Mouse (Mus musculus) gastrocnemius, postnatal 10 days (tissue): Measurements from ENCODE around the gene Trabd2b. TPM values are rescaled to one million over a fixed set of nuclear protein-coding genes. Genes with fewer than 3 reads are reported as not detected.

Experiments
- DNase-seq: peaks from one replicate; pipeline ENCODE4 v3.0.0; 2021; ENCODE audit warnings: mixed read lengths
- total RNA-seq, 2 experiments: library from RNA; stranded (reverse); gene quantifications; 2 replicates each; pipeline ENCODE4 v1.2.3; 2021

Gene Trabd2b
- total RNA-seq, 2 experiments from 2014 or later, result 2.7 to 2.8 TPM

DNA sequence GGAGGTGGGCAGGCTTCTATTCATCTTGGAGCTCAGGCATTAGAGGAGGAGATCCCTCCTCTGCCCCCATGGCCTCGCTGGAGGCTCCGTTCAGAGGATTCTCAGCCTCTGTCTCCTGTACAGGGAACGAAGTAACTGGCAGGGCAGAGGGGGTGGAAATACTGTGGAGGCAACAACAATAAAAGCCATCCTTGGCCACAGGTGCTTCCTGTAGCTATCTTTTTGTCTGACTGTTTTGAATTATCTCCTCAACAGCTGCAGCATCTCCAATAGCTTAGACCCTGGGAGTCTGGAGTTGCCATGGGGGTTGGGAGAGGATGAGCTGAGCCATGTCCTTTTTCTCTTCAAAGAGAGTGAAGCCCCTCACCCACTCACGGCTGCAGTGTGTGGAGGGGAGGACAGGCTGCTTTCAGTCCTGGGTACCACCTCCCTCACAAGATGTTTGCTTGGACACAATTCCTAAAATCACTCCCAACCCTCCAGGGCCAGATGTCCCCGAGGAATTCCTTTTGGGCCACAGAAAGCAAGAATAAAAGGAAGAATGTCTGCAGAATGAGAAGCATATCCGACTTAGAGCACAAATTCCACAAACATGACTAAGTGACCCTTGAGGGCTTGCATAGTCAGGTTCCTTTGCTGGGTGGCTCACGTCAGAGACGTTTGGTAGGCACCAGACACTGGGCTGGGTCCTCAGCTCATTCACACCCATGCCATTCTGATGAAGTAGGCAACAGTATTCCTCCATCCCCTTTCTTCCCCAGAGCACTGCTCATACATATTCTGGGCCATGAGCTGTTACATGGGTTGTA lies 194.9 kb downstream of the Trabd2b start:
- DNase-seq, result no peak

DNA sequence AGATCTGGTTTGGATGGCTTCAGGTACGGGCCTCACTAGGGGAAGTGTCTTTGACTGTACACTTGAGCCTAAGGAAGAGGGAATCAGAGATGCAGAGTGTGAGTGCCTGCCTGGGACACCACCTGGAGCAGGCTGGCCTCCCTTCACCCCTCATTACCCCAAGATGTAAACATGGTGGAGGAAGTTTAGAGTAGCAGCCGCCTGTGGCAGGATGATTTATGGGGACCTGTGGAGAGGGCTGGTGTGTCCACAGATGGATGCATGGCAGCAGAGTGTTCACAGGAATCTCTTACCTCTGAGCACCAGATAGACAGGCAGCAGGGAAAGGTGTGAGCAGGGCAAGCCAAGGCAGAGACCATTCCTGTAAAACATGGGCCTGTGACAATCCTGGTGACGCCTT lies 199.1 kb downstream of the Trabd2b start:
- DNase-seq, result no peak

DNA sequence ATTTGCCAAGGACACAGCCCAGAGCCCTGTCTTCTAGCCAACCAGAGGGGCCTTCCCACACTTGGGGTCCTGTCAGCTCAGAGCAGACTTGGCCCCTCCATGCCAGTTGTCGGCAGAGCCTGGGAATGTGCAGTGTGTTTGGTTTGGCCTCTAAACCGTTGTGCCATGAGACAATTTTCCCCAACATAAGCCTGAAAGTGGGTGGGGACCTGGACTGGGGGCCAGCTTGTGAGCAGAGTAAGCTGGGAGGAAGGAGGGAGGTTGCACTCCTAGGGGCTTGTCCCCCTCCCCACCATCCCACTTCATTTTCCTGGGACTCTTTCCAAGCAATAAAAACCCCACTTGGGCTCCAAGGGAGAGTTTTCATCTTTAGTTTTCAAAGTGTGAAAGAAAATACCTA lies 201.3 kb downstream of the Trabd2b start:
- DNase-seq, result no peak

DNA sequence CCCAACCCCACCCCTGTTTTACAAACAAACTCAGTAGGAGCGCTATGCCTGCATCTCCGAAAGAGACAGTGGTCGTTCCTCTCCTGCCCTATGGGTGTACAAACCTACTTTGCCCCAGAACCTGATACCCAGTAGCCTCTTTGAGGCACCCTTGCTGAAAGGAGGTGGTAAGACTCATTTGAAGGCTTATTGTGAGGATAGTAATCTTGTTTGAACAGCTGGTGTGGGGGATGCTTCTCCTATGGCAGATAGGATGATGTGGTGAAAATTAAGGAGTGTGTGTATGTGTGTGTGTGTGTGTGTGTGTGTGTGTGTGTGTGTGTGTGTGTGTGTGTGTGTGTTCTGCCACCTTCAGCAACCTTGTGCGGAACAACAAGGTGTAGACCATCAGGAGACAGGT lies 202.8 kb downstream of the Trabd2b start:
- DNase-seq, result no peak

DNA sequence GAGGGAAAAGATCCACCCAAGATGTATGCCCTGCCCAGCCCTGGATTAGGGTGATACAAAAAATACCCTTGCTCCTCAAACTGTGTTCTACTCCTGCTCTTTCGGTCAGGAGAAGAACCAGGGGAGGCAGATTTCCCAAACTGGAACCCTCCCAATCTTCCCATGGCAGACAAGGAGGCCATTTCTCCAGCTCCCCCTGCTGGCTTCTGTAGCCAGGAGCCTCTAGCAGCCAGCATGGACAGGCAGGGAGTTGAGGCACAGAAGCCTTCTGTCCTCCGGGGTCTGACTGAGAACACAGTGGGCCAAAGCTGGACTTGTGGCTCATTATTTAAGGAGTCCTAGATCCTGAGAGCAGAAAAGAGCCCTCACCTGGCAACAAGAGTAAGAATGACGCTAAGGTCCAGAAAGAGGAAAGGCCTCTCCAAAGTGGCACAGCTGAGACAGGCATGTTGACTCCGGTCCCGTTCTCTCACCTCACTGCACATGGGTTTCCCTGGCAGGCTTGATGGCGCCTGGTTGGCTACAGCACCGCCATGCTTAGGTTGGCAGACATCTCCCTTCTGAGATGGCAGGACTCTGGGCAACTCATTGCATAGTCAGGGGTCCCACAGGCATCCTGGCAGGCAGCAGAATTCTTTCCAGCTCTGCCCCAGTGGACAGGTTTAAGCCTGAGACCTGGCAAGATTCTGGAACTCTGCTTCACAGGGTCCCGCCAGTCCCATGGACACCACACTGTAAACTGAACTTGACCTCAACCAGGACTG lies 204.8 kb downstream of the Trabd2b start:
- peak; percentile 25 for DNase-seq

DNA sequence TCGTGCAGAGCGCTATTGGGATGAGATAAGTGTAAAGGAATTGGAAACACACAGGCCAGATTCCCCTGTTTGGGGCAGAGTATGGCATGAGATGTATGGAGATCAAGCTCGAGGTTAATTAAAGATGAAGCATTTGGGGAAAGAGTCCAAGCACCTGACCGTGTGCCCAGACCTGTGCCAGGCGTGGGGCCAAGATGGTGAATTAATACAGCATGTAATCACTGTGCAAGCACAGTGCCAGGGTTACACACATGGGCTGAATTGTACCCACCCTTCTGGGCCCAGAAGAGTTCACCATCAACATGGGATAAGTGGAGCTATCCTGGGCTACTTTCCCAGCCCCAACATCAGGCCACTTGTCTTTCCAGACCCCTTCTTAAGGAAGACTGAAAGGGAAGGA lies 205.5 kb downstream of the Trabd2b start:
- DNase-seq, result no peak

DNA sequence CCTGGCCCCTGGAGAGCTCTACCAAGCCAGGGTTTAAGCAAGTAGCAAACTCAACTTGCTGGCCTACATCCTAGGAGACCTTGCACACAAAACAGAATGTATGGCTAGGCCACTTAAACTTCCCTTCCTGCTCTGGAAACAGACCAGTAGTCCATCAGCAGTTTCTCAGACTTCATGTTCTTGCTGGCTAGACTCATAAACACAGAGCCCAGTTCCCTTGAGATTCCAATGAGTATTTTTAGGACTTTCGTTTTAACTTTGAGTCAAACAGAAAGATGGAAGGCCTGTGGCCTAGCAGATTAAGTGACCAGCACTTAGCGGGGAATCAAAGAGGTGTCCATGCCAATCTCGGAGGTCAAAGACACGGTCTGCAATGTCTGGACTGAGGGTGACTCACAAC lies 206.3 kb downstream of the Trabd2b start:
- DNase-seq, result no peak

DNA sequence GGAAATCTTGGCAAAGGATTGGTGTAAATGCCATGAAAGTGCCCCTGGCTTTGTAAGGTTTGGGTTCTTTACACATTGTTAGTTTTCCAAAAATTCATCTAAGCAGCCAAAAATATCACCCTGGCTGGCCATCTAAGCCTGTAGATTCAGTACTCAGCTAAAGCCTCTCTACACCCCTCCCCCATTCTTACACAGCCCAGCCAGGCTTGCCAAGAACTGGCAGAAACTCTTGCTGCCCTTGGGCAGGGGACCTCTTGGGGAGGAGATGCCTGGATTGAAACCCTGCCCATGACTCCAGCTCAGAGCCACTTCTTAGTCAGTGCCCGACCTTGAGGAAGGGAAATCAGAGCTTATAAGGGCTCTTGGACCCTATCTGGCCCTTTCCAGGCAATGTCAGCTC lies 207.6 kb downstream of the Trabd2b start:
- no peak for DNase-seq

DNA sequence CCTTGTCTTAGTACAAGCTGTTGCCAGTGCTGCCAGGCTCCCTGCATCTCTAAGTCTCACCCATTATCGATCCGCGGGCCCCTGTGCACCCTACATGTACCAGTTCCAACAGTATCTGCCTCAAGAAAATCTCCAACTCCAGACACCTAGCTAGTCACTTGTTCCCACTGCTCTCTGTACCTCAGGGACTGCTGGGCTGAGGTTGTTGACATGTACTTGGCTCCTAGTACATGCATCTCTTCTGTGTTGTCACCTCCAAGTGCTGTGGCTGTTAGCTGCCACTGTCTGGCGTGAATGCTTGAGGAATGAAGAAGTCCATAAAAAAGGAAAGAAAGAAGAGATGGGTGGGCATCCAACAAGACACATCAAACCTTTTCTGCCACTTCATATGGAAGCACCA lies 209.2 kb downstream of the Trabd2b start:
- no peak for DNase-seq

DNA sequence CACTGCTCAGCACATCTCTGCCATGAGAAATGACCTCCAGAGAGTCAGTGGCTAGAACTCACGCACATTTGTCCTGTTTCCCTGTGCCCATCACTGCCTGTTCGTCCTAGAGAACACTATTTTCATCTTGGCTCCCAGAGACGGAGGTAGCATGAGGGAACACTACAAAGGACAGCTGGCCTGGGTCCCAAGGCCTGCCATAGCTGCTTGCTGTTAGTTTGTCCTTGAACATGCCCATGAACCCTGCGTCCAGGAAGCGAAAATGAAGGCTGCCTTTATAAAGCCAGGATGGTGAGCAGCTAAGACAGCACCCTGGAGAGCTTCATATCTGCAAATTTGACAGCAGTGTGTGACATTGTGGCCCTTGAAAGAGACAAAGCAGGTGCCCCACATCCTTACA lies 216.4 kb downstream of the Trabd2b start:
- DNase-seq, result no peak

DNA sequence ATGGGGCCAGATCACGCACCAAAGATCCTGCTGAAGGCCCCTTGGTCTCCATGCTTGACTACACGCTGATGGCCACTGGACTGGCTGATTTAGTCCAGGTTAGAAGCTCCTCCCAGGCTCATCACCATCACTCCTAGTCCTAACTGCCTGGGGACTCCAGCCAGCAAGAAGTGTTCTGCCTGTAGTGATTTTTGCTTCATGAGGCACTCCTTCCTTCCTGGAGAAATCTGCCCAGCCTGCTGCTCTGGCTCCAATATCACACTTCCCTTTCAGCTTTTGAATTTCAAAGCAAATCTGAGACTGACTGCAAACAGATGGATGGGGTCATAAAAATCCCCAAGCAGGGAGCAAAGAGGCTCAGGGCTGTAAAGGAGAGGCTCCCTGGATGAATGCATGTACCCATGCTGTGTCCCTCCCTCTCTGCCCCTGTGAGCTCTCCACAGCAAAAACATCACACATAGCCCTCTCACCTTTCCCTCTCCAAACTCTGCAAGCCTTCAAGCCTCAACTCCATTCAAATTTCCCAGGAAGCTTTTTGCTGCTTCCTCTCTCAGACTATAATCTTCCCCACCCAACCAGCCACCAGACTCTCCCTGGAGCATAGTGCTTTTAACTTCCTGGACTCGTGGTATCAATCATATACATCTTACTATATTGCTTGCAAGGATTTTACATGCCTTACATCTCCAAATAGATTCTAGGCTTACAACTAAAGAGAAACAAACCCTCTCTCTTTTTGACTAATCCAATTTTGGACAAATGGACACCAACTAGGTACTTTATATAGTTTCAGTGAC lies 217.8 kb downstream of the Trabd2b start:
- no peak for DNase-seq

DNA sequence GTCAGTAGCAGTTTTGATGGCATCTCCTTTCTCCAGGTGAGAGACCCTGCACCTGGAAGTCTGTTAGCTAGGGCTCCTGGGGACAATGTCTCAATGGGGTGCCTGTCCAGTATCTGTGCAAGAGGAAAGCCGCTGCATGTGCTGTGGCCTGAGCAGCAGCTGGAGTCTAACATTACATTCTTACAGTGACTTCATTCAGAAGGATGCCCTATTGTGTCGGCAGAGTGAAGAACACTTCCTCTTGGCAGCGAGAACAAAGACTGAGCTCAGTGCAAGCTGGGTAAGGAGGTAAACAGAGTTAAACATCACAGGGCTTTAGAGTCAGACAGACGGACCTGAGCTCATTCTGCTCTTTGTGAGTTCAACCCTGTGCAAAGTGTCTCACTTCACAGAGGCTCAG lies 218.8 kb downstream of the Trabd2b start:
- DNase-seq, result no peak

DNA sequence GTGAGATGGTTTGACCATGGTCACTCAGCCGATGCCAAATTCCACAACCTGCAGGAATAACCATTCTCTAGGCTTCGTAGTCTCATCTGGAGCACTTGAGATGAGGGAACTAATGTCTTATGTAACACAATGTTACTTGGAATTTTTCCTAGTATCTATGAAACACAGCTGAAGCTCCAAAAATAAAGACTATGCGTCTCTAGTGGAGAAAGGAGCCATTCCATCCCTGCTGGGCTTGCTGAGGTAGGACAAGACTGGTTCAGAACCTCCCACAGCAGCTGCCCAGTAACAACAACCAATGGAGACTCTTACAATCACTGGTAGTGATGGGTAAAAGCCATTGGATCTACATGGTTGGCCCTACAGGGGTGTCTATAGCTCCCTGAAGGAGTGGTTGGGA lies 219.4 kb downstream of the Trabd2b start:
- no peak for DNase-seq

DNA sequence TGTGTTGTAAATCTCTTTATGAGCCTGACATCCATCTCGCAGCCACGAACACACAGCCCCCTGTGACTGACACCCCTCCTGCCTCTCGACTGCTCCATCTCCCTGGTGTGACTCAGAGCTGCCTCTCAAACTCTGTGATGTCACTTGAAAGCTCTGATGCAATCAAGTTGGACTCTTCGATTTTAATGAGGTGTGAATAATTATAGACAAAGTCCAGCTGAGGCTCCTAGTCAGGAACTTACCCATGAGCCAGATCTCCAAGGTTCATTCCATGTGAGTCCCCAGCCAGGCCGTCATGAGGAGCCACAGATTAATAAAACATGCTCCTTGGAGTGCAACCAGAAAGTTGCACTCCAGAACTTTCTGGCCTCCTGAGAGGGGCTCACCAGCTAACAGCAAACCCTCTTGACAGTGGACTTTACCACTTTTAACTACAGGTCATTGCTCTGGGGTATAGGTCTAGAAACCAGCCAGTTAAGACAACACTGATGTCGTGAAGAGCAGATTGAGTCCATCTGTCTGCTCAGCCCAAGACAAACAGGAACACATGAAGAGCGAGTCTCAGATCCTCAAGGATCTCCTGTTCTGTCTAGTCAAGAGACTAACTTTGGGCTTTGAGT lies 221.3 kb downstream of the Trabd2b start:
- DNase-seq, result no peak

DNA sequence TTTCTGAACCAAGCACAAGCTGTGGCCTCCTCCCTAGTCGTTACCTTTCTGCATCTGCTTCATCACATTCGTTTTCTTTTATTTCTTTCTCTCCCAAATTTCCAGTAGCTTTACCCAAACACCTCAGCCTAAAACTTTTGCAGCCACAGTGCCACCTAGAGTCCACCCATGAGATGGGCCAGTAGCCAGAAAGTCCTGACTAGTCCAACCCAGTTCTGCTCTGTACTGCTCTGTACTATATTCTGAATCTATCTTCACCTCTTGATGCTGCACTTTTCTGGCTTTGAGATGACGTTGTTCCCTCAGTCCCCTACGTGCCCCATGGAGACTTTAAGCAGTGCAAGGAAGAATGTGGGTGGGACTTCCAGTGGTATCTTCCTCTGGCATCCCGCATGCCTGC lies 229.4 kb downstream of the Trabd2b start:
- DNase-seq, result peak; percentile 75

DNA sequence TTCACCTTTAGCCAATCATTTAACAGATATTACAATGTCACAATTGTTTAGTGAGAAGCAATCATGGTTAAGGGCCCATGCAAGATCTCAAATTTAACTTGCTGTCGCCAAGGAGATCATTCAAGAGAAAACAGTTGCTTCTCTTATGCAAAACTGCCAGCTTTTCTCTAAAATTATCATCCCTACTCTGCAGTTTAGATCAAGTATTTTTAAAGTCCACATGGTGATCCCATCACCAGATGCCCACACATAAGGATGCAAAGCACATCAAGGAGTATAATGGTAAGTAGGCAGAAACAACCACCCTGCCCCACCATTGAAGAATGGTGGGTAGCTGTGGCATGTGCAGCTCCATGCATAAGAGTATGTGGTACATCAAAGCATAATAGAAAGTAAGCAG lies 229.8 kb downstream of the Trabd2b start:
- DNase-seq, result no peak

DNA sequence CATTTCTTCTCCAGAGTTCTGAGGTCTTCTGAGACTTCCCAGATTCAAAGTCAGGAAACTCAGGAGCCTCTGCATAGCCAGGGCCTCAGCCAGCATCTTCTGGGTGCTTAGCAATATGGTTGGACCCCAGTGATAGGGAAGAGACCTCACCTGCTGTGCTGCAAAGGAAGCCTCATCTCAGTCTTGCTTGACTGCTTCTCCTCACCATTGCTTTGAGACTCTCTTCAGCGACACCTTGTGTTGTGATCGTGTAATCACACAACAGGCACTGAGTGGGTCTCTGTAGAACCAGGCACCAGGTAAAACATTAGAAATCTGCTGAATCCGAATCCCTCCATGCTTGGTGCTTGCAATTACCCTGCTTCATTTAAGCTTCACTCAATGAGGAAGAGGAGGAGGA lies 230.6 kb downstream of the Trabd2b start:
- no peak for DNase-seq

DNA sequence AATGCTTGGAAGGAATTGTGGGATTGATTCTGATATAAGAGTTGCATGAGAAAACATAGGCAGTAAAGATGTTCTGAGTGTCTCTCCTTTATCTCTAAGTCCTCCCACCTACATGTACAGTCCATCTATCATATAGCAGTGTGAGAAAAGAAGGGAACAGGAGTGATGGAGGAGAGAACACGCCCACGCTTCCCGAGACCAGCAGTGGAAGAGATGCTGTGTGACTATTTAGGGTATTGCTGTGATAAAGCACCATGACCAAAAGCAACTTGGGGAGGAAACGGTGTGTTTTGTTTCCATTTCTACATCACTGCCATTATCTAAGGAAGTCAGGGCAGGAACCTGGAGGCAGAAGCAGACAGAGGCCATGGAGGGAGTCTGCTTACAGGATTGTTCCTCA lies 235.9 kb downstream of the Trabd2b start:
- no peak for DNase-seq

DNA sequence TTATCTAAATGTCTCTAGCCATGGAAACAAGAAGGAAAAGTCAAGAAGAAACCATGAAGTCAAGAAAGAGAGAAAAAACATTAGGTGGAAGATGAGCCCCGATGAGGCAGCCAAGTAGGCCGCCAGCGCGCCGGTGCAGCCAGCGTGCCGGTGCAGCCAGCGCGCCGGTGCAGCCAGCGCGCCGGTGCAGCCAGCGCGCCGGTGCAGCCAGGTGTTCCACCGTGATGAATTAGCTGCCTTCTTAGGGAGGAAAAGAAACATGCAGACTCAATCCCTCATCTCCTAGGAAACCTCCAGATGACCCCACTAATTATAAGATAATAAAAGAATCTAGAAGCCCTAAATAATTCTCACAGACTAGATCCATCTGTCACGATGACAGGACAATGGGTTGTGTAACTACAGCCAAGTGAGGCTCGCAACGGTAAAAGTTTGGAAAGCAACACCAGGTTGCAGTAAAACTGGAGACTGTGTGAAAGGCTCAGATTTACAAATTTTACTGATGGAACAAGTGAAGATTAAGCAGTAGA lies 237.2 kb downstream of the Trabd2b start:
- DNase-seq, result no peak

DNA sequence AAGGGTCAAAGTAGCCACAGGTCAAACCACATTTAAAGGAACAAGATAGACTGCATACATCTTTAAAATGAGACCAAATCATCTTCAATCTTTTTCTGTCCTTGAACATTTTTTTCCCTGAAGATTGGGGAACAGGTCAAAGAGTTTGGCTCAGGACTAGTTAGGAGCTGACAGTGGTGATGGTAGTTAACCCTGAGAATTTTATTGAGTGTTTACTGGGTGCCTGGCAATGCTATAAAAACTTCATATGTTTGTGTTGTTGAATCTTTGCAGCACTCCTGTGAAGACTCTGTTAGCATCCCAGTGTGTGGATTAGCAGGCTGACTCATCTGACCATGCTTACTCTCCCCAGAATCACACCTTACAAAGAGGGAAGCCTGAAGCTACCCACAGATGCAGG lies 238.8 kb downstream of the Trabd2b start:
- DNase-seq, result no peak

DNA sequence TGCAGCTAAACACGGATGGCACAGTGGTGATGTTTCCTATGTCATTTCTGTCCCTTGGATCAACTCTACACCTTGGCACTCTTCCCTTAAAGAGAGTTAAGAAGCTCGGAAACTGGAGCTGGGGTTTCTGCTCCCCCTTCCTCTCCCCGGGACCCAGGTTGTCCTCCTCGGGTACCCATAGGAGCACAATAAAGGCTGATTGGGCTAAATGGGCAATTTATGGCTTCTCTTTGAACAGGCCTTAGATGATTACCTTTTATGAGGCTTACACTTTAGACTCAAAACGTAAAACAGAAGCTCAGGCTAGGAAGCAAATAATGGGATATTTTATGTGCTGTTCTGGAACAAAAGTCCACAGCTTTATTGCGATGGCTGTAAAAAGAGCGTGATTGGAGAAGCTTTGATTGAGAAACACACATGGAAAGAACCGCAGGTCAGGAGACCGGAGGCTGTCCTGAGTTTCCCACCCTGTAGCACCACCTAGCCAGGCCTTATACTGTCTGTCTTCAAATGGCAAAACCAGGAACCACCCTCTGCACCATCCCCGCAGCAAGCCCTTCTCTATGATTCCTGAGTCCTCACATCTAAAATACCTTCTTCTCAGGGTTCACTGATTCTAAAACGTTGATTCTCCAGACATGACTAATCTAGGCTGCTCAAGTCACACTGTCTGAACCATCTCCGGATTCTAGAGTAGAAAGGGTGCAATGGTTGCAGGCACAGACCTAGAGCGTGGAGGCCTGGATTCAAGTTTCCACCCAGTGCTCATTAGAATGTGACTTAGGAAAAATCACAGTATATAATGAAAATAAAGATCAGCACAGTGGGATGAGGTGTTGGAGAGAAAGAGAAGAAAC lies 240.5 kb downstream of the Trabd2b start:
- DNase-seq, result no peak
